Mouse (Mus musculus) R1 (cell line): ENCODE results near the gene Gprasp1.
"Not testable (repeated sequence)": the region's sequence is repeated elsewhere in the genome, so short reads cannot be mapped to it uniquely, and the experiment has no call there.

Experiments used
- DNase-seq: peaks from one replicate; pipeline ENCODE4 v3.0.0-alpha.2; 2018; ENCODE audit warnings: low read depth, low spot score

Gprasp1 gene

GRCm38 (mm10) chrX:135835896-135836295 lies 93.4 kb downstream of the Gprasp1 start:
- not testable (repeated sequence) for DNase-seq

DNA sequence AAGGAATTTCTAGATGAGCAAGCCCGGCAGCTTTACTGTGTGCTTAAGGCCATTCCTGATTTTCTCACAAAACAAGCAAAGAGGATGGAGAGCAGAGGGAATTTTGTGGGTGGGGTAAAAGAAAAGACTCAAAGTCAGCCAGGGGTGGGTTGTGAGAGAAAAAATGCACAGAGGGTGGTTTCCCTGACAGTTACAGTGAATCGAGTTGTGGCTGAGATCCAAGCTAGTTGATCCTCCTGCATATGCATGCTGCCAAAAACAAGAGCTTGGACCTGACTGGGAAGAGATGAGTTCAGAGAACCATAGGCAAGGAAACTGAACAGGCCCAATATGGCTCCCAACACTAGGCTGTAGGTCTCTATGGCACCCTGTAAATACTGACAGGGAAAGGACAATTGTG lies 95.4 kb downstream of the Gprasp1 start:
- DNase-seq = no peak

DNA sequence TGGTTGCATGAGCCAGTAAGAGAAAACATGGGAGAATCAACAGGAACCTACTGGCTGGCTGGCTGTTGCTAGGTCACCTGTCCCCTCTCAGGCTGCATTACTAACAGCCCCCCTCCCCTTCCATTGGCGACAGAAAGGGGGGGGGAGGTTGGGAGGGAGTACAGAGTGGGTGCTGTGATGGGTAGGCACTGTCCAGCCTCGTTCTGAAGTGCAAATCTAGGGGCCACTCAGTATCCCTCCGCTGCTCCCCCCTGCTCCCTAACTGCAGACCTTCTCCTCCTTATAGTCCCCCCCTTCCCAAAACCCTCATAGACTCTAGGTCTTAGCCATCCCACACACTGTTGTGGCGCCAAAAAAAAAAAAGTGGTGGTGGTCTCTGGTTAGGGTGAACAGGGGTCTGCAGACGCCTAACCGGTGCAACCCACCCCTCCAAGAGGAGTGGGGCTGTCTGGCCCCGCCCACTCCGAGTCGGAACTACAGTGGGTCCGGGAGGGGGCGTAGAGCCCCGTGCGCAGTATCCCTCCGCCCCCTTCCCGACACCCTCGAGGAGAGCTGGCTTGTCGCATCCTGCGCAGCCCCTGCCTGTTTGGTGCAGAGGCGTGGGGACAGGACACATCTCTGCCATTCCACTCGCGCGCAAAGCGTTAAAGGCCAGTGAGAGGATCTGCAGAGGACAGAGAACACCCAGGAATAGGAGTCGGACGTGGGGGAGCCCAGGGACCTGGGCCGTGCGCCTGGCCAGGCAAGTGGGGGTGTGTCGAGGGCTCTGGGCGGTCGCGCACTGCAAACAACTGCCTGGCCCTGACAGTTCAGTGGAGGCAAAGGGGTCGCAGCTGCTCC lies 96.2 kb downstream of the Gprasp1 start, which contains the start of gene Gprasp2:
Gene Gprasp2, plus strand, starts transcription at position 514 of the 840 bp plus-strand sequence.
- peak; percentile 66 for DNase-seq

- DNase-seq = peak; percentile 68
These were observed 97.2 kb downstream of the Gprasp1 start for GRCm38 (mm10) chrX:135839397-135840391.
